Mouse (Mus musculus) stomach, embryonic 15.5 days (tissue): ENCODE measurements around the gene Gm5244. TPM values are rescaled to one million over a fixed set of nuclear protein-coding genes. Genes with fewer than 3 reads are reported as not detected.

Experiments
- ATAC-seq: fragments of 200-750 bp; cut with Nextera tagmentation; 2 replicates; pipeline ENCODE4 v1.8.0; 2017; ENCODE audit warnings: low read depth, moderate number of reproducible peaks, moderate TSS enrichment; ENCODE audit not compliant: insufficient read depth, low FRiP score
- H3K27ac ChIP-seq: fragments of 300-500 bp; sonication (generic); 2 replicates; pipeline ENCODE4 v1.5.1; 2015; ENCODE audit warnings: mild to moderate bottlenecking, inconsistent platforms
- H3K27me3 ChIP-seq: fragments of 300-500 bp; sonication (generic); replicated peaks from 2 replicates; pipeline ENCODE4 v1.6.1; 2015; ENCODE audit warnings: inconsistent platforms
- H3K36me3 ChIP-seq: fragments of 300-500 bp; sonication (generic); 2 replicates; pipeline ENCODE4 v1.6.1; 2015; ENCODE audit warnings: inconsistent platforms
- H3K4me1 ChIP-seq: fragments of 300-500 bp; sonication (generic); 2 replicates; pipeline ENCODE4 v1.6.1; 2015; ENCODE audit warnings: inconsistent platforms
- H3K4me2 ChIP-seq: fragments of 300-500 bp; sonication (generic); 2 replicates; pipeline ENCODE4 v1.6.1; 2015; ENCODE audit warnings: mild to moderate bottlenecking, inconsistent platforms
- H3K4me3 ChIP-seq: fragments of 300-500 bp; sonication (generic); replicated peaks from 2 replicates; pipeline ENCODE4 v1.5.1; 2015; ENCODE audit warnings: inconsistent platforms
- H3K9ac ChIP-seq: fragments of 300-500 bp; sonication (generic); 2 replicates; pipeline ENCODE4 v1.6.1; 2015; ENCODE audit warnings: inconsistent platforms
- H3K9me3 ChIP-seq: fragments of 300-500 bp; sonication (generic); 2 replicates; pipeline ENCODE4 v1.6.1; 2016; ENCODE audit warnings: inconsistent platforms
- WGBS: fragments of 180-500 bp; shearing (Covaris S2); methylation state at CpG from one replicate; pipeline ENCODE4 v1.1.7; 2015; 5-methylcytosine and 5-hydroxymethylcytosine counted together
- polyA plus RNA-seq: library from polyadenylated mRNA; unstranded; fragments of >200 nt; fragmentation: Nextera tagmentation; extraction: Ambion mirVana; gene quantifications from 2 replicates; pipeline ENCODE4 v1.2.1, GENCODE M21; 2015

Gm5244 gene
- polyA plus RNA-seq, 1 experiment from 2014 or later, result not detected

- no peaks in the 10 kb centered on the region for H3K9me3 ChIP-seq
- no peaks in the 10 kb centered on the region for H3K36me3 ChIP-seq
- H3K4me3 ChIP-seq, result no peak overlapping the region
- H3K4me1 ChIP-seq, result no peaks in the 10 kb centered on the region
- no peak overlapping the region for H3K27ac ChIP-seq
- no peak for ATAC-seq
- H3K27me3 ChIP-seq, result no peaks in the 10 kb centered on the region
- WGBS, result 33% methylated on average over 4 of the region's 4 CpGs
- no peak overlapping the region for H3K9ac ChIP-seq
- no peak overlapping the region for H3K4me2 ChIP-seq
Measured at GRCm38 (mm10) chr19:12820383-12820782, 26.1 kb upstream of the Gm5244 start.

DNA sequence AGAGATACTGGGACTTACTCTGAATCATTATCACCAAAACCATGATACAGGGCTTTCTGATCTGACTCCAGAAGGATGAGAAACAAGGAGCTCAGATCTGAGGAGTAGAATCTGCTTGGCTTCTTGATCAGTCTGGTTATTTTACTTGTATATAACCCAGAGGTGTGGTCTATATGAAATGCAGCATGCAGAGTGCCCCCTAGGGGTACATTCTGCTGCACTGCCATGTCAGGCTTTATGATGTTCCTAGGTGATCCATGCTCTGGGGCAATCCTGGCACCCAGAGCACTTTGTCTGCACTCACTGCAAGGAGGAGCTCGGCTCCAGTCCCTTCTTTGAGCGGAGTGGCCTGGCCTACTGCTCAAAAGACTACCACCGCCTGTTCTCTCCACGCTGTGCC is 21.9 kb upstream of the Gm5244 start:
- Histone ChIP-seq H3K9ac (no peak overlapping the region), H3K27me3 (no peaks in the 10 kb centered on the region), H3K4me2 (no peak overlapping the region), H3K27ac (no peak overlapping the region), H3K9me3 (no peaks in the 10 kb centered on the region), H3K4me1 (no peaks in the 10 kb centered on the region), H3K36me3 (no peaks in the 10 kb centered on the region), H3K4me3 (no peak overlapping the region)
- 77% methylated on average over 4 of the region's 4 CpGs for WGBS
- no peak for ATAC-seq

DNA sequence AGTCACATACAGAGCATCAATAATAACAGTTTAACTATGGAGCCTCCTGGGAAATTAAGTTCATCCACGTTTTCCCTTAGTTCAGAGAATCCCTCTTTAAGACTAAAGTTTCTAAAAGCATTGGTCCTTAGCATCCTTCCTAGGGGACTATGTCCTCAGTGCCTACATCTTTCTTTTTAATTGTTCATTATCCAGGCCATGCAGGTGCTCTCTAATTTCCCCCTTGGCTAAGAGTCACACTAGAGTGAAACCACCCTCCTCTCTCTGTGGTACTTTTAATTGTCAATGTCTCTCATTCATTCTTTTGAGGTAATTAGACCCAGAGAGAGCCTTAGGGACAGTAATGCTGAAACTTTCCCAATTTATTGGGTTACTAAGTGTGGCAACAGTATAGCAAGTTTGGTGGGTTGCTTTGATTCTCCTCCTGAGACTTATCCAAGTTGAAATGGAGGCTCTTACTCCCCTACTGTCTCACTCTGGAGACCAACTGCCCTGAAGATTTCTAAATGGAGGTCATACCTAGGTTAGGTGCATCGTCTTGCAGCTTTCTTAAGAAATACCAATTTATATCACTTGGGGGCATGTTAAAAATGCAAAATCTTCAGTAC is 15.6 kb upstream of the Gm5244 start:
- 48% methylated on average over 2 of the region's 2 CpGs for WGBS
- Histone ChIP-seq H3K4me1 (no peaks in the 10 kb centered on the region), H3K27ac (no peak overlapping the region), H3K9ac (no peak overlapping the region), H3K27me3 (no peaks in the 10 kb centered on the region), H3K36me3 (no peaks in the 10 kb centered on the region), H3K9me3 (no peaks in the 10 kb centered on the region), H3K4me2 (no peak overlapping the region), H3K4me3 (no peak overlapping the region)
- ATAC-seq, result no peak

DNA sequence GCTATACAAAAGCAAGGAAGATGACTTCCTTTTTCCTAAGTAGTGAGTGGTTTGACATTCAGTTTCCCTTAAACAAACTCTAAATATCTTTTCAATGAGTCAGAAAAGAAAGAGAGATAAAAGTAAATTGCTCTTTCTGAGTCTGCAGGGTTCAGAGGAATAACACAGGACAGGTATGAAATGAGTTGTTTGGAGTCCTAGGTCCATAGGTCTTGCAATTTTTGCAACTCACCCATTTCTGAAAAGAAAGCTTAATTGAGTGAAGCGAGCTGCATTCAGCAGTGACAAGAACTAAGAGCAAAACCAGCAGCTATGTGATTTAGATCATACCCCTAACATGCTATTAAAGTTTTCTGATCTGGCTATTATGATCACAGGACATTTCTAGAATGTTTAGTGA is 14.9 kb upstream of the Gm5244 start:
- H3K4me1 ChIP-seq, result no peaks in the 10 kb centered on the region
- no peaks in the 10 kb centered on the region for H3K36me3 ChIP-seq
- H3K9me3 ChIP-seq, result no peaks in the 10 kb centered on the region
- H3K27ac ChIP-seq, result no peak overlapping the region
- no peak for ATAC-seq
- H3K9ac ChIP-seq, result no peak overlapping the region
- no peak overlapping the region for H3K4me3 ChIP-seq
- no peak overlapping the region for H3K4me2 ChIP-seq
- WGBS, result 56% methylated on average over 1 of the region's 1 CpGs
- H3K27me3 ChIP-seq, result no peaks in the 10 kb centered on the region

DNA sequence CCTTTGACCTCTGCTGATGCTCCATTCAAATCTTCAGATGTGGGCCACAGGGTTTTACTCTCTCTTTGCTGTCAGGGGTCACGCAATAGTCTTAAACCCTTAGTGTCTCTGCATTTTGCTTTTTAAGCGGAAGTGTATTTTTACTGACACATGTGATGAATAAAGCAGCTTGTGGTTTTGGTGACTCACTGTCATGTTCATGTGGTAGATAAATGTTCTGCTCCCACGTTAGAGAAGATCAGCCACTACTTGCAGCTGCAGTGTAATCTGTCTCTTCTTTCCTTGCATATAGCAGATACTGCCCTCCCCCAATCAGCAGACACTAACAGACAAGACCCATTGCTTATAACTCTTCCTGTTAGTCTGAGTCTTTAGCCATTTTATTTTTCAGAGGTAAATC is 12.9 kb upstream of the Gm5244 start:
- 64% methylated on average over 3 of the region's 3 CpGs for WGBS
- Histone ChIP-seq H3K9me3 (no peaks in the 10 kb centered on the region), H3K27ac (no peak overlapping the region), H3K4me2 (no peak overlapping the region), H3K9ac (no peak overlapping the region), H3K27me3 (no peaks in the 10 kb centered on the region), H3K36me3 (no peaks in the 10 kb centered on the region), H3K4me3 (no peak overlapping the region), H3K4me1 (no peaks in the 10 kb centered on the region)
- ATAC-seq, result no peak

- WGBS, result 89% methylated on average over 1 of the region's 1 CpGs
- no peaks in the 10 kb centered on the region for H3K4me1 ChIP-seq
Measured at GRCm38 (mm10) chr19:12838507-12838906, 8.0 kb upstream of the Gm5244 start.

GRCm38 (mm10) chr19:12856983-12857382 is 10.5 kb downstream of the Gm5244 start, which contains the start of gene Olfr1444:
Olfr1444 (plus strand) TSS chr19:12857283.
- no peak within 1 kb of the TSS for H3K4me3 ChIP-seq
- H3K27me3 ChIP-seq, result no peaks in the 10 kb centered on the region
- H3K4me1 ChIP-seq, result no peaks in the 10 kb centered on the region
- no peak within 1 kb of the TSS for H3K9ac ChIP-seq
- H3K27ac ChIP-seq, result no peak within 1 kb of the TSS
- WGBS, result 53% methylated on average over 1 of the region's 1 CpGs
- ATAC-seq, result no peak
- no peak within 1 kb of the TSS for H3K4me2 ChIP-seq
- H3K36me3 ChIP-seq, result no peaks in the 10 kb centered on the region
- no peaks in the 10 kb centered on the region for H3K9me3 ChIP-seq

More at GRCm38 (mm10) chr19:12838507-12838906, 8.0 kb upstream of the Gm5244 start:
- Histone ChIP-seq H3K27me3 (no peaks in the 10 kb centered on the region), H3K36me3 (no peaks in the 10 kb centered on the region), H3K27ac (no peak overlapping the region), H3K4me3 (no peak overlapping the region), H3K9ac (no peak overlapping the region), H3K4me2 (no peak overlapping the region), H3K9me3 (no peaks in the 10 kb centered on the region)
- ATAC-seq, result no peak

- no peak within 1 kb of the TSS for H3K9ac ChIP-seq
- no peaks in the 10 kb centered on the region for H3K9me3 ChIP-seq
- H3K36me3 ChIP-seq, result no peaks in the 10 kb centered on the region
- H3K4me3 ChIP-seq, result no peak within 1 kb of the TSS
- no peaks in the 10 kb centered on the region for H3K27me3 ChIP-seq
- ATAC-seq, result no peak
- H3K4me2 ChIP-seq, result no peak within 1 kb of the TSS
- no peak within 1 kb of the TSS for H3K27ac ChIP-seq
- 85% methylated on average over 2 of the region's 2 CpGs for WGBS
- H3K4me1 ChIP-seq, result no peaks in the 10 kb centered on the region
Measured at GRCm38 (mm10) chr19:12883555-12883954, 37.1 kb downstream of the Gm5244 start, which contains the start of gene Olfr1445. Olfr1445 (plus strand) TSS chr19:12883855.

- Histone ChIP-seq H3K9ac (no peak within 1 kb of the TSS), H3K27me3 (no peaks in the 10 kb centered on the region), H3K4me3 (no peak within 1 kb of the TSS), H3K27ac (no peak within 1 kb of the TSS), H3K4me2 (no peak within 1 kb of the TSS), H3K36me3 (no peaks in the 10 kb centered on the region), H3K9me3 (no peaks in the 10 kb centered on the region), H3K4me1 (no peaks in the 10 kb centered on the region)
- 73% methylated on average over 1 of the region's 1 CpGs for WGBS
- ATAC-seq, result no peak
Measured at GRCm38 (mm10) chr19:12893424-12893823, 46.9 kb downstream of the Gm5244 start, which contains the start of gene Olfr1446. Olfr1446 (minus strand) TSS chr19:12893524.

Other genes starting within 250 kb of the Gm5244 start
- 0.32 and 0.43 TPM in 2 replicates for gene Gm4952, start 246.7 kb upstream of the Gm5244 start, polyA plus RNA-seq
- not detected in 2 replicates for gene Glyat, start 213.4 kb upstream of the Gm5244 start, polyA plus RNA-seq
- gene Olfr1442, start 176.2 kb upstream of the Gm5244 start, polyA plus RNA-seq, result not detected in 2 replicates
- gene Olfr1443, start 168.6 kb upstream of the Gm5244 start, polyA plus RNA-seq, result not detected in 2 replicates
- 0.43 and 0.82 TPM in 2 replicates for gene Keg1, start 150.9 kb upstream of the Gm5244 start, polyA plus RNA-seq
- 1.2 TPM in 2 replicates for gene Cntf, start 81.0 kb upstream of the Gm5244 start, polyA plus RNA-seq
- 13.9 and 14.5 TPM in 2 replicates for gene Zfp91, start 50.6 kb upstream of the Gm5244 start, polyA plus RNA-seq
- 2.5 and 2.6 TPM in 2 replicates for gene Lpxn, start 50.5 kb upstream of the Gm5244 start, polyA plus RNA-seq
- gene Olfr1444, start 10.6 kb downstream of the Gm5244 start, polyA plus RNA-seq, result not detected in 2 replicates
- not detected in 2 replicates for gene Olfr1445, start 37.2 kb downstream of the Gm5244 start, polyA plus RNA-seq
- gene Olfr1446, start 46.8 kb downstream of the Gm5244 start, polyA plus RNA-seq, result not detected in 2 replicates
- not detected in 2 replicates for gene Olfr1447, start 57.1 kb downstream of the Gm5244 start, polyA plus RNA-seq
- not detected in 2 replicates for gene Olfr1448, start 77.7 kb downstream of the Gm5244 start, polyA plus RNA-seq
- not detected in 2 replicates for gene Olfr1449, start 84.2 kb downstream of the Gm5244 start, polyA plus RNA-seq
- gene Olfr1450, start 103.6 kb downstream of the Gm5244 start, polyA plus RNA-seq, result not detected in 2 replicates
- gene Olfr1451, start 148.3 kb downstream of the Gm5244 start, polyA plus RNA-seq, result not detected in 2 replicates
- gene Olfr1453, start 181.6 kb downstream of the Gm5244 start, polyA plus RNA-seq, result not detected in 2 replicates
- gene Olfr1454, start 213.9 kb downstream of the Gm5244 start, polyA plus RNA-seq, result not detected in 2 replicates